Mouse (Mus musculus): ENCODE data around the gene Ccdc97. TPM values are rescaled to one million over a fixed set of nuclear protein-coding genes. Genes with fewer than 3 reads are reported as not detected.

Gene Ccdc97
- polyA plus RNA-seq, 1 experiment from 2014 or later = 12.1 TPM

DNA sequence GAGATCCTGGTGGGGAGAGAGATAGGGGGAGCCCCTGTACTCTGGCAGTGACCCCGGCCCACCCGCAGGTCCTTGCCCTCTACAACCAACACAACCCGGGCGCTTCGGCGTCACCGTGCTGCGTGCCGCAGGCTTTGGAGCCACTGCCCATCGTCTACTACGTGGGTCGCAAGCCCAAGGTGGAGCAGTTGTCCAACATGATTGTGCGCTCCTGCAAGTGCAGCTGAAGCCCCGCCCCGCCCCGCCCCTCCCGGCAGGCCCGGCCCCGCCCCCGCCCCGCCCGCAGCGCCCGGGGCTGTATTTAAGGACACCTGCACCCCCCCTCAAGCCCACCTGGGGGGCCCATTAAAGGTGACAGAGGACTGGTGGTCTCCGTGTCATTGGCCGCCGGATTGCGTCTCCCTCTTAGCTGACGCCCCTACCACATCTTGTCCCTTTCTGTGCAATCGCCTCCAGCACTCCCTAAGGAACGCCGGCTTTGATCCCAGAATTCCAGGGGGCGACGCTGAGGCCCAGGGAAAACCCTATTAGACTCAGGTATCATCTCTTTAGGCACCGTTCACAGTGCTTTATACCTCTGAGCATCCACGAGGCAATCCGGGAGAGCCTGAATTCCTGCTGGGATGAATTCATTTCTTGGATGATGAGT is 14.0 kb downstream of the Ccdc97 start:
- H3K36me3 ChIP-seq (ENCODE audit: insufficient read depth, low read length) = 0 out of 2 replicates have a peak, but pooled peaks cover 2% of the 10 kb centered on the region
- no peak overlapping the region for H3K9ac ChIP-seq (replicated peaks; ENCODE audit: low read depth)
- H3K4me1 ChIP-seq (ENCODE audit: insufficient read depth, low read depth, low read length) = peaks cover 7% of the 10 kb centered on the region
- no peak overlapping the region for H3K4me2 ChIP-seq (replicated peaks; ENCODE audit: low read depth, low read length)
- no peak for ATAC-seq
- H3K9me3 ChIP-seq (ENCODE audit: low read length) = no peaks in the 10 kb centered on the region
- H3K27me3 ChIP-seq (replicated peaks; ENCODE audit: insufficient read depth, low read length) = no peaks in the 10 kb centered on the region
- 23% methylated on average over 30 of the region's 37 CpGs for WGBS
- peak overlapping the region; percentile 51; the same call in 1 of the 2 replicates for H3K27ac ChIP-seq (ENCODE audit: low read length)
- TF ChIP-seq EP300 (IDR thresholded peaks at IDR 0.05) (no peak), CTCF (IDR thresholded peaks at IDR 0.05) (peak; percentile 15; the same call in 1 of the 2 replicates)
- no peak overlapping the region for H3K4me3 ChIP-seq (ENCODE audit: low read depth, low read length)
- no peak for DNase-seq (ENCODE audit: low spot score)

DNA sequence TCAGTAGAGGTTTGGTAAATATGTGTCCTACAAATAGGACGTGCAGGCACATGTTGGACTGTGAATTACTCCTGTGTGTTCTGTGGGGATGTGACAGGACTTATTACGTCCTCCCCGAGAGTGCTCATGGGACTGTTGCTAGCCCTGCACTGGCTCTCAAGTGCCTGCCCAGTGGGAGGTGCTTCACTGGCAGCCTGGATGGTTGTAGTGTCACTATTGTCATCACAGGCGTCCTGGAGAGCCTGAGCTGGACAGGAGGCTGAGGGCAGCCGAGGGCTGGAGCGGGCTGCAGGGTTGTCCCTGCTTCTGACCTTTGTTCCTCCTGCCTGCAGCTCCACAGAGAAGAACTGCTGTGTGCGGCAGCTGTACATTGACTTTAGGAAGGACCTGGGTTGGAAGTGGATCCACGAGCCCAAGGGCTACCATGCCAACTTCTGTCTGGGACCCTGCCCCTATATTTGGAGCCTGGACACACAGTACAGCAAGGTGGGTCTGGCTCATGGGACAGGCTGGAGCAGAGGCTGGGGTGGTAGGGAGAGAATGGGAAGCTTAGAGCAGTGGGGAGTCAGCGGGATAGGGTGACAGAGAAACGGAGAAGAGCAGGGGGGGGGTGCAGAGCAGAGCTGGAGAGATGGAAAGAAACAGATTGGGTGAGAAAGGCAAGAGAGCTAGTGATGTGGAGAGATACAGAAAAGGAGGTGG is 14.9 kb downstream of the Ccdc97 start:
- no peak overlapping the region for H3K27ac ChIP-seq (ENCODE audit: low read length)
- WGBS = 37% methylated on average over 10 of the region's 10 CpGs
- no peaks in the 10 kb centered on the region for H3K9me3 ChIP-seq (ENCODE audit: low read length)
- TF ChIP-seq EP300 (IDR thresholded peaks at IDR 0.05) = no peak
- TF ChIP-seq CTCF (IDR thresholded peaks at IDR 0.05) = no peak
- 0 out of 2 replicates have a peak, but pooled peaks cover 3% of the 10 kb centered on the region for H3K36me3 ChIP-seq (ENCODE audit: insufficient read depth, low read length)
- no peaks in the 10 kb centered on the region for H3K27me3 ChIP-seq (replicated peaks; ENCODE audit: insufficient read depth, low read length)
- no peak overlapping the region for H3K4me2 ChIP-seq (replicated peaks; ENCODE audit: low read depth, low read length)
- ATAC-seq = no peak
- peaks cover 7% of the 10 kb centered on the region for H3K4me1 ChIP-seq (ENCODE audit: insufficient read depth, low read depth, low read length)
- no peak overlapping the region for H3K9ac ChIP-seq (replicated peaks; ENCODE audit: low read depth)
- no peak for DNase-seq (ENCODE audit: low spot score)
- no peak overlapping the region for H3K4me3 ChIP-seq (ENCODE audit: low read depth, low read length)

DNA sequence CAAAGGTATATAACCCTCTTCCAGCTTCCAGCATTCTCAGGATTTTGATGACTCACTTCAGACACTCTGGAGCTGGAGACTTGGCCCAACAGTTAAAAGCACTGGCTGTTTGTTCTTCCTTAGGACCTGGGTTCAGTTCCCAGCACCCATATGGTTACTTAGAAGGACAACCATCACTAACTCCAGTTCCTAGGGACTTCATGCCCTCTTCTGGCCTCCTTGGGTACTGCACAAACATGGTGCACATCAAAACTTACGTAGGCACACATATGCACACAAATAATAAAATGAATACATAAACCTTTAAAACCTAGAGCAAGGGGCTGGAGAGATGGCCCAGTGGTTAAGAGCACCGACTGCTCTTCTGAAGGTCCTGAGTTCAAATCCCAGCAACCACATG is 16.5 kb downstream of the Ccdc97 start:
- Histone ChIP-seq H3K9ac (replicated peaks; ENCODE audit: low read depth) (no peak overlapping the region), H3K27me3 (replicated peaks; ENCODE audit: insufficient read depth, low read length) (no peaks in the 10 kb centered on the region), H3K4me1 (ENCODE audit: insufficient read depth, low read depth, low read length) (peaks cover 7% of the 10 kb centered on the region), H3K4me2 (replicated peaks; ENCODE audit: low read depth, low read length) (no peak overlapping the region), H3K9me3 (ENCODE audit: low read length) (no peaks in the 10 kb centered on the region), H3K27ac (ENCODE audit: low read length) (no peak overlapping the region), H3K36me3 (ENCODE audit: insufficient read depth, low read length) (0 out of 2 replicates have a peak, but pooled peaks cover 7% of the 10 kb centered on the region), H3K4me3 (ENCODE audit: low read depth, low read length) (no peak overlapping the region)
- WGBS = 96% methylated on average over 2 of the region's 2 CpGs
- DNase-seq (ENCODE audit: low spot score) (no peak), ATAC-seq (no peak)
- TF ChIP-seq CTCF (IDR thresholded peaks at IDR 0.05) (peak; percentile 48), EP300 (IDR thresholded peaks at IDR 0.05) (no peak)

DNA sequence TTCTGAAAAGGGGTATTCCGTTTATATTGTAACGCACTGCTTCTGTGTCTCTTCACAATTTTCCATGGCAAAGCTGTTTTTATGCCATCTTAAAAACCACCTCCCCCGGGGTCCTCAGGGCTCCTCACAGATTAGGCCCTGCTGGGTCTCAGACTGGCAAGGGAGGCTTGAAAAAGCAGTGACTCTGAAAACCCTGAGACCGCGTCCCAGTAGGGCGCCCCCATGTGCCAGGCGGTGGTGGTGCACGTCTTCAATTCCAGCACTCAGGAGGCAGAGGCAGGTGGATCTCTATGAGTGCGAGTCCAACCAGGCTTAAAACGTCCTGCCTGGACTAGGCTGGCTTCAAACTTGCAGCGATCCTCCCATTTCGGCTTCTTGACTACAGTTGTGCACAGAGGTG is 18.2 kb downstream of the Ccdc97 start:
- no peak overlapping the region for H3K4me2 ChIP-seq (replicated peaks; ENCODE audit: low read depth, low read length)
- no peaks in the 10 kb centered on the region for H3K27me3 ChIP-seq (replicated peaks; ENCODE audit: insufficient read depth, low read length)
- peaks cover 18% of the 10 kb centered on the region; the same call in 1 of the 2 replicates for H3K36me3 ChIP-seq (ENCODE audit: insufficient read depth, low read length)
- H3K4me1 ChIP-seq (ENCODE audit: insufficient read depth, low read depth, low read length) = no peaks in the 10 kb centered on the region
- no peak for DNase-seq (ENCODE audit: low spot score)
- no peak for ATAC-seq
- no peak overlapping the region for H3K9ac ChIP-seq (replicated peaks; ENCODE audit: low read depth)
- no peaks in the 10 kb centered on the region for H3K9me3 ChIP-seq (ENCODE audit: low read length)
- no peak overlapping the region for H3K4me3 ChIP-seq (ENCODE audit: low read depth, low read length)
- TF ChIP-seq EP300 (IDR thresholded peaks at IDR 0.05) (no peak), CTCF (IDR thresholded peaks at IDR 0.05) (peak; percentile 47)
- 79% methylated on average over 12 of the region's 12 CpGs for WGBS
- H3K27ac ChIP-seq (ENCODE audit: low read length) = no peak overlapping the region

DNA sequence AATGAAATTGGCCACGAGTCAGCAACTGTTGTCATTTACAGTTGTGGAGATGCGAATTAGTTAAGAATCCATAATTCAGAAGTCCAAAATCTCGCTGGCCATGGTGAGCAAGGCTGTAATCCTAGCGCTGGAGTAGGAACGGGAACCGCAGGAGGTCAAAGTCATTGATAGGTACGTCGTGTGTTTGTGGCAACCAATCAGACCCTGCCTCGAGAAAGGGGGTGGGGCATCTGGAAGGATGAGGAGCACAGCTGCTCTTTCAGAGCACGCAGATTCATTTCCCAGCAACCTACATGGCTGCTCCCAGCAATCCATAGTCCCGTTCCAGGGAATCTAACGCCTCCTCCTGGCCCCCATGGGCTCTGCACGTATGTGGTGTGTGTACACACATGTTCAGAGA is 19.0 kb downstream of the Ccdc97 start:
- no peaks in the 10 kb centered on the region for H3K27me3 ChIP-seq (replicated peaks; ENCODE audit: insufficient read depth, low read length)
- H3K9ac ChIP-seq (replicated peaks; ENCODE audit: low read depth) = no peak overlapping the region
- DNase-seq (ENCODE audit: low spot score) (no peak), ATAC-seq (no peak)
- 63% methylated on average over 13 of the region's 13 CpGs for WGBS
- peak; percentile 17; the same call in 1 of the 2 replicates for TF ChIP-seq CTCF (IDR thresholded peaks at IDR 0.05)
- no peak for TF ChIP-seq EP300 (IDR thresholded peaks at IDR 0.05)
- H3K27ac ChIP-seq (ENCODE audit: low read length) = no peak overlapping the region
- no peak overlapping the region for H3K4me2 ChIP-seq (replicated peaks; ENCODE audit: low read depth, low read length)
- peaks cover 19% of the 10 kb centered on the region; the same call in 1 of the 2 replicates for H3K36me3 ChIP-seq (ENCODE audit: insufficient read depth, low read length)
- no peaks in the 10 kb centered on the region for H3K9me3 ChIP-seq (ENCODE audit: low read length)
- H3K4me3 ChIP-seq (ENCODE audit: low read depth, low read length) = no peak overlapping the region
- H3K4me1 ChIP-seq (ENCODE audit: insufficient read depth, low read depth, low read length) = no peaks in the 10 kb centered on the region

- ATAC-seq (no peak), DNase-seq (ENCODE audit: low spot score) (no peak)
- no peak overlapping the region for H3K9ac ChIP-seq (replicated peaks; ENCODE audit: low read depth)
- TF ChIP-seq EP300 (IDR thresholded peaks at IDR 0.05) (no peak), CTCF (IDR thresholded peaks at IDR 0.05) (no peak)
- no peak overlapping the region for H3K4me3 ChIP-seq (ENCODE audit: low read depth, low read length)
- H3K4me1 ChIP-seq (ENCODE audit: insufficient read depth, low read depth, low read length) = peaks cover 5% of the 10 kb centered on the region
- H3K27me3 ChIP-seq (replicated peaks; ENCODE audit: insufficient read depth, low read length) = no peaks in the 10 kb centered on the region
- no peak overlapping the region for H3K27ac ChIP-seq (ENCODE audit: low read length)
- no peak overlapping the region for H3K4me2 ChIP-seq (replicated peaks; ENCODE audit: low read depth, low read length)
- WGBS = 62% methylated on average over 8 of the region's 8 CpGs
- peaks cover 22% of the 10 kb centered on the region; the same call in 1 of the 2 replicates for H3K36me3 ChIP-seq (ENCODE audit: insufficient read depth, low read length)
- no peaks in the 10 kb centered on the region for H3K9me3 ChIP-seq (ENCODE audit: low read length)
Measured at GRCm38 (mm10) chr7:25694104-25694503, 24.8 kb downstream of the Ccdc97 start.
